Mouse (Mus musculus): ENCODE results near the gene Cfap43. TPM values are rescaled to one million over a fixed set of nuclear protein-coding genes. Genes with fewer than 3 reads are reported as not detected.

Gene Cfap43
- total RNA-seq, 2 experiments from 2014 or later, result 0.30 to 0.66 TPM

DNA sequence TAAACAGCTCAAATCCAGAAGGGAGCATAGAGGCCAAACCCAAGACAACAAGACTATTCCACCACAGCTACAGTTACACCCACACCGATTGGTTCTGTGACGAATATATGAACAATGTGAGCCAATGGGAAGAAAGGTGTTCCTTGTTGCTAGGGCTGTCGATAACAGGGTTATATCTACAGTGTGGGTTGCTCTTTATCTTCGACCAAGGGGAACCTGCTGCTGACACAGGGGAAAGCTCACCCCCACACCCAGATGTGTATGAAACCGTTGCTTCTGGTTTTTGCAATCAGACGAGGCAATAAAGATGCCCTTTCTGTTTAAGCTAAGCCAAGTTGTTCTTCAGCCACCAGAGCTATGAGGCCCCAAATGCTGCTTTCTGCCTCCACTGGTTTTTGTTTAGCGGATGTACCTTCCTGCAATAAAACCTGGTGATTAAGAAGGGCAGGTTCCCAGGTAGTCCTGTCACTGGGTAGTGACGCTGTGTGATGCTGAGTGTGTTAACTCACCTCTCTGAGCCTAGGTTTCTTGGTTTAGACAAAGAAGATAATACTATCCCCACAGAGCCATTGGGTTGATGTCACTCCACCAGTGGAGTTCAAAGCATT, 20.5 kb downstream of the Cfap43 start:
- no peak for TF ChIP-seq CTCF (IDR thresholded peaks at IDR 0.05)
- DNase-seq (ENCODE audit: extremely low spot score in 1 of 2, low spot score in 2 of 2), result no peak
- no peak overlapping the region for H3K4me3 ChIP-seq
- intact Hi-C loops (cut with DNase I), result no loop called here
- no peak overlapping the region for H3K27ac ChIP-seq

- Histone ChIP-seq H3K27ac (no peak overlapping the region), H3K4me3 (no peak overlapping the region)
- intact Hi-C loops (cut with DNase I), result no loop called here
- no peak for TF ChIP-seq CTCF (IDR thresholded peaks at IDR 0.05)
- no peak for DNase-seq (ENCODE audit: extremely low spot score in 1 of 2, low spot score in 2 of 2)
These were observed 26.0 kb downstream of the Cfap43 start for GRCm38 (mm10) chr19:47893092-47893491.

GRCm38 (mm10) chr19:47891562-47892312, 27.4 kb downstream of the Cfap43 start:
- TF ChIP-seq CTCF (IDR thresholded peaks at IDR 0.05), result no peak
- H3K27ac ChIP-seq, result no peak overlapping the region
- intact Hi-C loops (cut with DNase I), result no loop called here
- no peak for DNase-seq (ENCODE audit: extremely low spot score in 1 of 2, low spot score in 2 of 2)
- no peak overlapping the region for H3K4me3 ChIP-seq

GRCm38 (mm10) chr19:47890489-47891130, 28.5 kb downstream of the Cfap43 start:
- no peak overlapping the region for H3K27ac ChIP-seq
- intact Hi-C loops (cut with DNase I), result no loop called here
- TF ChIP-seq CTCF (IDR thresholded peaks at IDR 0.05), result no peak

GRCm38 (mm10) chr19:47888037-47888436, 31.1 kb downstream of the Cfap43 start:
- TF ChIP-seq CTCF (IDR thresholded peaks at IDR 0.05), result no peak
- H3K4me3 ChIP-seq, result no peak overlapping the region
- H3K27ac ChIP-seq, result no peak overlapping the region
- no peak for DNase-seq (ENCODE audit: extremely low spot score in 1 of 2, low spot score in 2 of 2)
- intact Hi-C loops (cut with DNase I), result loop anchor here (10.0 kb wide), 1 partner anchor 1377 kb away; no protein-coding TSS in a partner anchor

More at GRCm38 (mm10) chr19:47890489-47891130, 28.5 kb downstream of the Cfap43 start:
- DNase-seq (ENCODE audit: extremely low spot score in 1 of 2, low spot score in 2 of 2), result no peak
- H3K4me3 ChIP-seq, result no peak overlapping the region

DNA sequence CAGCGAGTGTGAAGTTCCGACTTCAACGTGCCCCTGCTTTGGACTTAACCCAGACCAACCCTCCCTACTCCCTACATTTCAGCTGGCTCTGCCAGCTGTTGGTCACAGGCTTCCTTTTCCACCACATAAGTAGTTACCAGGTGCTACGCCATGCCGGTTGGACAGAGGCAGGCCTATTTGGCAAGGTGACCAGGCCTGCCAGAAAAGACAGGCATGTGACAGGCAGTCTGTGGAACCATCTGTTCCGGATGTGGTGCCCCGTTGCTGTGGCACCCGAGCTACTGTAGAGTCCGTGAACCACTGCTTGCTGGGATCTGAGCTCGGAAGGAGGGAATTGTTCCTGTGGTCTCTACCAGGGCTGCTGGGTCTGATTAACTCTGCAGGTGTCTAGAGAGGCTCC, 31.7 kb downstream of the Cfap43 start:
- TF ChIP-seq CTCF (IDR thresholded peaks at IDR 0.05), result no peak
- intact Hi-C loops (cut with DNase I), result loop anchor here (10.0 kb wide), 1 partner anchor 1377 kb away; no protein-coding TSS in a partner anchor
- DNase-seq (ENCODE audit: extremely low spot score in 1 of 2, low spot score in 2 of 2), result no peak
- no peak overlapping the region for H3K27ac ChIP-seq
- H3K4me3 ChIP-seq, result no peak overlapping the region

GRCm38 (mm10) chr19:47886617-47887016, 32.5 kb downstream of the Cfap43 start:
- no peak for DNase-seq (ENCODE audit: extremely low spot score in 1 of 2, low spot score in 2 of 2)
- Histone ChIP-seq H3K4me3 (no peak overlapping the region), H3K27ac (no peak overlapping the region)
- TF ChIP-seq CTCF (IDR thresholded peaks at IDR 0.05), result no peak
- intact Hi-C loops (cut with DNase I), result loop anchor here (10.0 kb wide), 1 partner anchor 1378 kb away; no protein-coding TSS in a partner anchor

GRCm38 (mm10) chr19:47885886-47886285, 33.2 kb downstream of the Cfap43 start:
- intact Hi-C loops (cut with DNase I), result loop anchor here (10.0 kb wide), 1 partner anchor 1379 kb away; no protein-coding TSS in a partner anchor
- no peak for TF ChIP-seq CTCF (IDR thresholded peaks at IDR 0.05)
- DNase-seq (ENCODE audit: extremely low spot score in 1 of 2, low spot score in 2 of 2), result no peak
- Histone ChIP-seq H3K27ac (no peak overlapping the region), H3K4me3 (no peak overlapping the region)

- H3K27ac ChIP-seq, result no peak overlapping the region
- TF ChIP-seq CTCF (IDR thresholded peaks at IDR 0.05), result no peak
- DNase-seq (ENCODE audit: extremely low spot score in 1 of 2, low spot score in 2 of 2), result no peak
- intact Hi-C loops (cut with DNase I), result loop anchor here (10.0 kb wide), 1 partner anchor 1380 kb away; no protein-coding TSS in a partner anchor
- H3K4me3 ChIP-seq, result no peak overlapping the region
These were observed 33.8 kb downstream of the Cfap43 start for GRCm38 (mm10) chr19:47885191-47885743.

GRCm38 (mm10) chr19:47884296-47885085, 34.6 kb downstream of the Cfap43 start:
- intact Hi-C loops (cut with DNase I), result loop anchor here (10.0 kb wide), 1 partner anchor 1380 kb away; no protein-coding TSS in a partner anchor
- no peak overlapping the region for H3K27ac ChIP-seq
- H3K4me3 ChIP-seq, result no peak overlapping the region
- TF ChIP-seq CTCF (IDR thresholded peaks at IDR 0.05), result no peak
- DNase-seq (ENCODE audit: extremely low spot score in 1 of 2, low spot score in 2 of 2), result no peak

- Histone ChIP-seq H3K27ac (no peak overlapping the region), H3K4me3 (no peak overlapping the region)
- TF ChIP-seq CTCF (IDR thresholded peaks at IDR 0.05), result no peak
- no peak for DNase-seq (ENCODE audit: extremely low spot score in 1 of 2, low spot score in 2 of 2)
- intact Hi-C loops (cut with DNase I), result loop anchor here (1.0 to 10.0 kb wide), 2 partner anchors 49 to 1382 kb away; no protein-coding TSS in a partner anchor
These were observed 36.2 kb downstream of the Cfap43 start for GRCm38 (mm10) chr19:47882882-47883254.
